Mouse (Mus musculus) embryonic fibroblast, embryonic 13.5 days (primary cell): ENCODE measurements around the gene Cetn3.

Experiments
- CTCF ChIP-seq: IDR thresholded peaks from 2 replicates; pipeline ENCODE4 v1.5.1; 2011; ENCODE audit warnings: mild to moderate bottlenecking, control low read depth, low read length, moderate library complexity, borderline replicate concordance; ENCODE audit not compliant: insufficient read depth
- POLR2A ChIP-seq: IDR thresholded peaks from 2 replicates; pipeline ENCODE4 v1.6.1; 2011; ENCODE audit warnings: low read depth, mild to moderate bottlenecking, control low read depth, low read length, moderate library complexity

- TF ChIP-seq POLR2A (no peak), CTCF (no peak)
These were observed 53.7 kb downstream of the Cetn3 start for GRCm38 (mm10) chr13:81836386-81837177.
